Mouse (Mus musculus) heart, adult 2 months (tissue): ENCODE data around the gene Dhrs3. TPM values are rescaled to one million over a fixed set of nuclear protein-coding genes. Genes with fewer than 3 reads are reported as not detected.

Source experiments
- DNase-seq, 2 experiments: peaks; one replicate each; pipeline ENCODE4 v3.0.0; 2021
- H3K27ac ChIP-seq: fragments of 200-600 bp; 2 replicates; pipeline ENCODE4 v1.8.1; 2022
- H3K27me3 ChIP-seq: fragments of 200-500 bp; 2 replicates; pipeline ENCODE4 v1.6.1; 2012; ENCODE audit warnings: mild to moderate bottlenecking, low read length, inconsistent platforms, mixed read lengths; ENCODE audit not compliant: control insufficient read depth, insufficient read depth
- H3K36me3 ChIP-seq: fragments of 200-500 bp; 2 replicates; pipeline ENCODE4 v1.6.1; 2012; ENCODE audit warnings: low read length, inconsistent platforms; ENCODE audit not compliant: control insufficient read depth, insufficient read depth
- H3K4me1 ChIP-seq: fragments of 200-500 bp; 2 replicates; pipeline ENCODE4 v1.6.1; 2011; ENCODE audit warnings: low read length; ENCODE audit not compliant: control insufficient read depth, insufficient read depth
- H3K4me3 ChIP-seq: fragments of 200-600 bp; 2 replicates; pipeline ENCODE4 v1.8.1; 2022
- H3K79me2 ChIP-seq: fragments of 200-500 bp; replicated peaks from 2 replicates; pipeline ENCODE4 v1.6.1; 2012; ENCODE audit warnings: mild to moderate bottlenecking, inconsistent platforms, low read length, moderate library complexity, mixed read lengths; ENCODE audit not compliant: control insufficient read depth, insufficient read depth
- H3K9ac ChIP-seq: fragments of 200-500 bp; 2 replicates; pipeline ENCODE4 v1.6.1; 2012; ENCODE audit warnings: low read depth, mild to moderate bottlenecking, control low read depth, inconsistent platforms, low read length, mixed read lengths
- CTCF ChIP-seq: fragments of 200-600 bp; IDR thresholded peaks from 2 replicates; pipeline ENCODE4 v1.8.1; 2022; ENCODE audit warnings: antibody characterized with exemption, mild to moderate bottlenecking, moderate library complexity
- EP300 ChIP-seq: fragments of 200-500 bp; IDR thresholded peaks from 2 replicates; pipeline ENCODE4 v1.6.1; 2011; ENCODE audit warnings: low read depth, low read length, control low read depth; ENCODE audit not compliant: insufficient read depth
- POLR2A ChIP-seq: fragments of 200-500 bp; IDR thresholded peaks from 2 replicates; pipeline ENCODE4 v1.6.1; 2011; ENCODE audit warnings: mild to moderate bottlenecking, low read depth, low read length, control low read depth; ENCODE audit not compliant: insufficient read depth
- WGBS: fragments of 180-500 bp; shearing (Covaris S2); methylation state at CpG from one replicate; pipeline ENCODE4 v1.1.7; 2018; 5-methylcytosine and 5-hydroxymethylcytosine counted together
- intact Hi-C: fragments of 180-260 bp; cut with DNase I; formaldehyde crosslinking; loops from one replicate; pipeline ENCODE4 v1.15.1; 2025
- polyA plus RNA-seq: library from polyadenylated mRNA; depleted of rRNA; stranded (reverse); fragments of >200 nt; gene quantifications from 2 replicates; pipeline ENCODE4 v1.2.3, GENCODE M21; 2012
- total RNA-seq, 2 experiments: library from RNA; stranded (reverse); gene quantifications; 2 replicates each; pipeline ENCODE4 v1.2.3; 2021

Dhrs3 gene
- total and polyA plus RNA-seq, 3 experiments, result 113 to 143 (median 139) TPM

- intact Hi-C loops, result no loop called here
- peaks cover 9% of the 10 kb centered on the region for H3K4me1 ChIP-seq
- H3K9ac ChIP-seq, result no peak overlapping the region
- no peaks in the 10 kb centered on the region for H3K27me3 ChIP-seq
- no peak overlapping the region for H3K27ac ChIP-seq
- H3K4me3 ChIP-seq, result no peak overlapping the region
- 65% methylated on average over 4 of the region's 4 CpGs for WGBS
- H3K79me2 ChIP-seq, result peaks cover 2% of the 10 kb centered on the region; the same call in 1 of the 2 replicates
- no peak for DNase-seq
- 0 out of 2 replicates have a peak, but pooled peaks cover 4% of the 10 kb centered on the region for H3K36me3 ChIP-seq
- TF ChIP-seq EP300, result no peak
- no peak for TF ChIP-seq POLR2A
- TF ChIP-seq CTCF, result no peak
These were observed 24.5 kb downstream of the Dhrs3 start for GRCm38 (mm10) chr4:144917101-144917500.

- no peak for DNase-seq
- no peak overlapping the region for H3K9ac ChIP-seq
- TF ChIP-seq CTCF (no peak), EP300 (no peak), POLR2A (no peak)
- H3K27me3 ChIP-seq, result no peaks in the 10 kb centered on the region
- H3K4me1 ChIP-seq, result peaks cover 6% of the 10 kb centered on the region; the same call in 1 of the 2 replicates
- intact Hi-C loops, result no loop called here
- WGBS, result 94% methylated on average over 10 of the region's 10 CpGs
- no peak overlapping the region for H3K27ac ChIP-seq
- no peak overlapping the region for H3K4me3 ChIP-seq
- peaks cover 14% of the 10 kb centered on the region for H3K36me3 ChIP-seq
- peaks cover 2% of the 10 kb centered on the region; the same call in 1 of the 2 replicates for H3K79me2 ChIP-seq
These were observed 25.9 kb downstream of the Dhrs3 start for GRCm38 (mm10) chr4:144918501-144918900.

GRCm38 (mm10) chr4:144928693-144929436, 36.2 kb downstream of the Dhrs3 start:
- DNase-seq, result no peak
- no peak overlapping the region for H3K9ac ChIP-seq
- peak overlapping the region; percentile 51 for H3K27ac ChIP-seq
- no peaks in the 10 kb centered on the region for H3K79me2 ChIP-seq
- no peak overlapping the region for H3K4me3 ChIP-seq
- peaks cover 23% of the 10 kb centered on the region for H3K4me1 ChIP-seq
- TF ChIP-seq POLR2A (no peak), CTCF (no peak), EP300 (no peak)
- H3K27me3 ChIP-seq, result no peaks in the 10 kb centered on the region
- H3K36me3 ChIP-seq, result peaks cover 20% of the 10 kb centered on the region
- WGBS, result 50% methylated on average over 5 of the region's 5 CpGs
- intact Hi-C loops, result no loop called here

- H3K79me2 ChIP-seq, result no peaks in the 10 kb centered on the region
- intact Hi-C loops, result loop anchor here (2.0 kb wide), 2 partner anchors 17 to 37 kb away; partner anchors contain the start of gene Dhrs3
- no peaks in the 10 kb centered on the region for H3K27me3 ChIP-seq
- H3K27ac ChIP-seq, result peak overlapping the region; percentile 97
- H3K9ac ChIP-seq, result peak overlapping the region; percentile 68; the same call in 1 of the 2 replicates
- peaks cover 20% of the 10 kb centered on the region for H3K36me3 ChIP-seq
- TF ChIP-seq EP300 (0 out of 2 replicates have a peak, but pooled peaks have one; percentile 32), CTCF (no peak)
- WGBS, result 13% methylated on average over 1 of the region's 1 CpGs
- DNase-seq, result peak; percentile 80 to 83
- peak overlapping the region; percentile 2; the same call in 1 of the 2 replicates for H3K4me3 ChIP-seq
- H3K4me1 ChIP-seq, result peaks cover 25% of the 10 kb centered on the region
These were observed 37.2 kb downstream of the Dhrs3 start for GRCm38 (mm10) chr4:144929811-144930221.

GRCm38 (mm10) chr4:144930366-144930765, 37.7 kb downstream of the Dhrs3 start:
- no peaks in the 10 kb centered on the region for H3K79me2 ChIP-seq
- H3K9ac ChIP-seq, result peak overlapping the region; percentile 27; the same call in 1 of the 2 replicates
- peak; percentile 65 for TF ChIP-seq POLR2A
- TF ChIP-seq CTCF, result peak; percentile 14; the same call in 1 of the 2 replicates
- TF ChIP-seq EP300, result peak; percentile 95
- peaks cover 17% of the 10 kb centered on the region for H3K36me3 ChIP-seq
- peaks cover 25% of the 10 kb centered on the region for H3K4me1 ChIP-seq
- peak overlapping the region; percentile 97 for H3K27ac ChIP-seq
- WGBS, result 3% methylated on average over 10 of the region's 10 CpGs
- H3K4me3 ChIP-seq, result peak overlapping the region; percentile 2; the same call in 1 of the 2 replicates
- peak; percentile 86 to 92 for DNase-seq
- H3K27me3 ChIP-seq, result no peaks in the 10 kb centered on the region
- intact Hi-C loops, result loop anchor here (2.0 kb wide), 2 partner anchors 16 to 38 kb away; partner anchors contain the start of gene Dhrs3

GRCm38 (mm10) chr4:144931167-144931566, 38.5 kb downstream of the Dhrs3 start:
- H3K36me3 ChIP-seq, result peaks cover 17% of the 10 kb centered on the region
- intact Hi-C loops, result loop anchor here (2.0 kb wide), 2 partner anchors 16 to 38 kb away; partner anchors contain the start of gene Dhrs3
- TF ChIP-seq EP300, result no peak
- TF ChIP-seq POLR2A, result no peak
- TF ChIP-seq CTCF, result no peak
- H3K27me3 ChIP-seq, result no peaks in the 10 kb centered on the region
- H3K9ac ChIP-seq, result no peak overlapping the region
- H3K4me1 ChIP-seq, result peaks cover 22% of the 10 kb centered on the region
- peak overlapping the region; percentile 97 for H3K27ac ChIP-seq
- H3K4me3 ChIP-seq, result no peak overlapping the region
- no peak for DNase-seq
- WGBS, result 55% methylated on average over 7 of the region's 7 CpGs
- no peaks in the 10 kb centered on the region for H3K79me2 ChIP-seq
